Mouse (Mus musculus) urinary bladder, adult 2 months (tissue): ENCODE data around the gene Opcml. TPM values are rescaled to one million over a fixed set of nuclear protein-coding genes. Genes with fewer than 3 reads are reported as not detected.

Source experiments
- DNase-seq: peaks from one replicate; pipeline ENCODE4 v3.0.0; 2022; ENCODE audit warnings: low spot score
- polyA plus RNA-seq: library from polyadenylated mRNA; depleted of rRNA; stranded (reverse); fragments of >200 nt; gene quantifications from 2 replicates; pipeline ENCODE4 v1.2.3, GENCODE M21; 2012; rRNA removed

The Opcml gene
- 1.4 and 2.3 TPM in 2 replicates for polyA plus RNA-seq

GRCm38 (mm10) chr9:27790725-27791638 lies at the start of gene Opcml:
Gene Opcml, plus strand, starts transcription at chr9:27790775.
- DNase-seq = no peak

DNA sequence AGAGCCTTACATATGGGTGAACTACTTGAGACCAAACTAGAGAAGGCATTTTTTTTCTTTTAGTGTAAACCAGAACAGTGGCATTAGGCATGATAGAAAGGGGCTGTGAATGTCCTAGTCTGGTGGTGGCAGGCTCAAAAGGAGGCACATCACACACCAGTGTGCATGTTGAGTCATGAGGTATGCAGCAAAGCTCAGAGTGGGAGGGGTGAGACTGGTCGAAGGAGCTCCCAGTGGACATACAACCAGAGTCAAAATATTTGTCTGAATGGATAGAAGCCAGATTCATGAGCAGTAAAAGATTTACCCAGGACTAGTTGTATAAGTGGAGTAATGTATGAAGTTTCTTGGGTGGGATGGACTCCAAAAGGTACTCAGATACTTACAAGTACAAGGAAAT lies 31.9 kb upstream of the Opcml start:
- DNase-seq = no peak

DNA sequence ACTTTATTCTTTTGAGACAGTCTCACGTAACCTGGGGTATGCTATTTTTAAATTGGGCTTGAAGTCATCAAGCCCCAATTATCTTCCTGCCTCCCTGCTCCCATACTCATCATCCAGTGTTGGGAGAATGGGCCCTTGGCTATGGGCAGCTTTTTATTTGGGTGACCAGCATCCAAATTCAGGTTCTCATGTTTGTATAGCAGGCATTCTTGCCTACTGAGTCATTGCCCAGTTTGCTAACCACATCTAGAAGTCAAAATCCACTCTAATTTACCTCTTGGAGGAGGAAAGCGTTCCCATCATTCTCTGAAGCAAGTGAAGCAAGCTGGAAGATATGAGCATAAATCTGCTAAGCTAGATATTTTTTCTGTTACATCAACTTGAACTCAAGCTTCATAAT lies 29.4 kb upstream of the Opcml start:
- DNase-seq = no peak

DNA sequence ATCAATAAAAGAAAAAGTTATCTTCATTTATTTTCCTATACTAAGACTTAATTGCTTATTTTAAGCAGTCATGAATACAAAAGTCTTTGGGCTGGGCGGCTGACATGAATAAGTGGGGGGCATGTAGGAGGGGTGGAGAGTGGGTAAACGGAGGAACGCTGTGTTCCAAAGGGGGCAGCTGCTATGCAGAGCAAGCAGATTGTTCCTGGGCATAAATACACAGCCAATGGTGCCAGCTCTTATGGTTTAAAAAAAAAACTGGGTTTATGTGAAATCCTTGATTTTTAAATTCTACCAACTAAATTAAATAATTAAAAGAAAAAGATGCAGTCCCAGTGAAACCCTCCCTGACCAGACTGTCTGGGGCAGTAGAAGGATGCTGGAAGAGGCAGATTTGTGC lies 24.1 kb upstream of the Opcml start:
- DNase-seq = no peak

DNA sequence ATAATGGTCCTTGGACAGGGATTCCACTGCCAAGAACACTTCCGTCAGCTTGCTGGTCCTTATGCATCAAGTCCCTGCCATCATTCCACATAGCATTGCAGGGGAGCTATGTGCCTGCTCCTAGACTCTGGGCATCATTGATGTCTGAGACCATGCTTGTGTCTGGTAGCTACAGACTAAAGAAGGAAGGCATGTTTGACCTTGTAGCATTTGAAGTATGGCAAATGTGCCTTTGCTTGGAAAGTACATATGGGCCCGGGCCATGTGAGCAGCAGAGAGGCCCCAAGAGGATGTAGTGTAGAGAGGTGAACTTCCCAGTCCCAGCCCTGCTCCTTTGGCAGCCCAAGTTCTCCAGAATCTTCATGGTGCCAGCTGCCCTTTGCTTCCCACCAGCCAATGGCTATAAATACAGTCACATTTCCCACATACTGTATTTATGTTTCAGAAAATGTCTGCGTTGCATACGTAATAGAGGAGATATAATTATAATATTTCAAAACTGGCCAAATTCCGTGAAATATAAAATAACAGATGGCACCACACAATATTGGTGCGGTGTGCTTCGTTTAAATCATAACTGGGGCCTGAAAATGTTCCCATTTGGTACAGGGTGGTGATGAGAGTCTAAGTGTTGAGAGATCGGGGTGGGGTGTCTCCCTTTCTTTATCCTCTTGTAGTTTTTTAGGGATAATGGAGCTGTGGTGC lies 23.2 kb upstream of the Opcml start:
- DNase-seq = no peak

DNA sequence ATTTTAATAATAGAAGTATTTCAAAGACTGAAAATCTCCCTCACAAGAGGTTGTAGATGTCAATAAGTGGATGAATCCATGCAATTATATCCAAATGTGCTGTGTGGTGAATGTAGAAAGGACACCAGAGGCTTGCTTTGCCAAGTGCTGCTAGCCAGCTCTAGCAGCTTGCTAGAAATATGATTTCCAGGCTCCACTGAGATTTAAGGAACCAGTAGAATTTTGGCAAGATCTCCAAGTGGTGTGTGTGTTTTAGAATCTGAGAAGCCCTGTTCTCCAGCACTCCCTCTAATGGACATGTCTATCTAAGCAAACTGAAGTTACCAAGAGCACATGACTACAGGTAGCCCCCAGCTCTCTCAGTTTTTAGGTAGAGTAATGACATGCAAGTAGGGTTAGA lies 21.8 kb upstream of the Opcml start:
- no peak for DNase-seq

- no peak for DNase-seq
These were observed 9.1 kb upstream of the Opcml start for GRCm38 (mm10) chr9:27781291-27781993.

- DNase-seq = no peak
These were observed 8.6 kb upstream of the Opcml start for GRCm38 (mm10) chr9:27781994-27782337.

DNA sequence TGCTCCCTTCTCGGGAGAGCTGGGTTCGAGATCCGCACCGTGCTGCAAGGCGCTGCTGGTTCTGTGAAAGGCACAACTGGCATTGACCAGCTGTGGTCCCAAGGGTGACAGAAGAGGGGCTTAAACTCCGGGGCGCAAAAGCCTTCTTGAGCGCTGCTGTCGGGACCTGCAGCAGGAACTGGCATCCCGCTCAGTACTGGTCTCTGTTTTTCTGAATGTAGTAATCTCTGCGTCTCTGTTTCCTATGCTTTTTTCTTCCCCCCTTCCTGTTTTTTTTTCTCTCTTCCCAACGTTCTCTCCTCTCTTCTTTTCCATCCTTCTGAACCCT lies 1.0 kb downstream of the Opcml start:
- no peak for DNase-seq

DNA sequence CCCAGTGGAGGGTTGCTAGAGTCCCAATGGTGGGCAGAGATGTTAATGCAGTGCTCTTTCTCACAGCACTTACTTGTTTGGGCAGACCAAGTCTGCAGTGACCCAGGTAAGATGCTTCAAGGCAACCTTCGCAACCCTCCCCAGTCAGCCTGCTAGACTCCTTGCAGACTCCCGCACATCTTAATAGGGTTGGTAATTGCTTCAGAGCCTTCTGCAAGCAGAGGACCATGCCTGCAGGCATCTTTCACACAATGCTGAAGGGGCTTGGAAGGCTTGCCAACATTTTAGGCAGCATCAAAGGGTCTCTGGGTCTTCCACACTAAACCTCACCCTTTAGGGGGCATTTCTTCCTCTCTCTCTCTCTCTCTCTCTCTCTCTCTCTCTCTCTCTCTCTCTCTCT lies 1.7 kb downstream of the Opcml start:
- DNase-seq = no peak

- no peak for DNase-seq
These were observed 2.4 kb downstream of the Opcml start for GRCm38 (mm10) chr9:27792994-27793393.

- DNase-seq = no peak
These were observed 6.0 kb downstream of the Opcml start for GRCm38 (mm10) chr9:27796535-27796934.

DNA sequence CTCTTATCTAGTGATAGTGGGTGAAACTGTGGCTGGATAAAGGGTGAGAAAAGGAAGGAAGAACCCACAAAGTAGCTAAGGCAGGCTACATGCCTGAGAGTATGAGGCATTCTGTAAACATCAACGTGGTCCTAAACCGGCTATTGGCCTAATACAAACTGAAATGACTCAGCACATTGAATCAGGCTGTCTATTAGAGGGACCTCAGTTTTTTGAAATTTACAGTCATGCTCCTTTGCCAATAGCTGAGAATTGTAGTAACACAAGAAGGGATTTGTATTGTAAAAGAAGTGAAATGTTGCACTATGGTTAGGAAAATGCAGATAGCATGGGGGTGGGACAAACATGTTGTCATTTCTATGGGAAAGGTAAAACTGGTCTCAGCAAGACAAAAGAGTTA lies 10.4 kb downstream of the Opcml start:
- DNase-seq = no peak

- no peak for DNase-seq
These were observed 11.2 kb downstream of the Opcml start for GRCm38 (mm10) chr9:27801807-27802206.

DNA sequence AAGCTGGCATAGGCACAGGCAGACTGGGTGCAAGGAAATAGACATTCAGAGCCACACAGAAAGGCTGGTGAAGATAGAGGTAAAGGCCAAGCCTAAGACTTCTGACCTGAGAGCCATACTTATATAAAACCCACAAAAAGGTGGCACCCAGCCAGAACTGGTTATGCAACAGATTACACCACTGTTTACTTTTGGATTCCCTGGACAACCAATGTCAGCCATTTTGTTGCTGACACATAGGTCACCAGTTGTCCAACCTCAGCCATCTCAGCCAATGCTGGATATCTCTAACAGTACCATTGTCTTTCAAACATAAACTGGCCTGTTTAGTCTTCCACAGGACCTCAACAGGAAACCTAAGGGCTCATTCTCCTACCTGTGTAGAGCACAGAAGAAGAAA lies 11.8 kb downstream of the Opcml start:
- DNase-seq = no peak

DNA sequence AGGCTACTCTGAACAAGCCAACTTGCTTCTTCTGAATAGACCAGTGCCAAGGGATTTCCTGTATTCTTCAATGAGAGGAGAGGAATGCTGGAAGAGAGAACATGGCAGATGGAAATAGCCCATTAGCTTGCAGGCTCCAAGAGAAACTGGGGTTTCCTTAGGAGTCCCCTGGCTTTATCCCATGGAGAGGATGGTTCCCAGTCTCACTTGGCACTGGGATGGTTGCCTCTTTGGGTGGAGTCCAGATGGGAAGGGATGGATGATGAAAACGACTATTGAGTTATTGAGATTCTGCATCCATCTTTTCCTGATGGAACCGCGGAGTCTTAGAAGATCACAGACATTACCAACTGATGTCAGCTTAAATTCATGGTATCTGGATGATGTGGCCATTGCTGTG lies 13.9 kb downstream of the Opcml start:
- no peak for DNase-seq

DNA sequence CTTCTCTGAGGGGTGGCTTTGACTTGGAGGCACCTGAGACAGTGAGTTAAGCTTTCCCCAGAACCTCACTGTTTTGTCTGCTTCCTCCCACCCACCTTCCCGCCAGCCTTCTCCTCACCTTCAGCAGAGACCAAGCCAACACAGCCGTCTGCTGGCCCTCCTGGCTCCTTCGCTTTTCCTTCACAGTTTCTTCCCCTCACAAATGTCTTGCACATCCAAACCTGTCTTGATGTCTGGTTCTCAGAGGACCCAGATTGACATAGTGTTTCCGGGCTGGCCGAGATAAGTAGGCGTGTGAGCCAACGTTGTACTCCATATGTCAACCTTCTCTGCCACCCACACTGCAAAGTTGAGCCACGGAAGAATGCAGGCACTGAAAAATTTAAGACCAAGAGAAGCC lies 19.2 kb downstream of the Opcml start:
- DNase-seq = no peak

GRCm38 (mm10) chr9:27813207-27813790 lies 22.7 kb downstream of the Opcml start:
- DNase-seq = no peak

GRCm38 (mm10) chr9:27814161-27814560 lies 23.6 kb downstream of the Opcml start:
- no peak for DNase-seq

- no peak for DNase-seq
These were observed 30.6 kb downstream of the Opcml start for GRCm38 (mm10) chr9:27821197-27821596.

DNA sequence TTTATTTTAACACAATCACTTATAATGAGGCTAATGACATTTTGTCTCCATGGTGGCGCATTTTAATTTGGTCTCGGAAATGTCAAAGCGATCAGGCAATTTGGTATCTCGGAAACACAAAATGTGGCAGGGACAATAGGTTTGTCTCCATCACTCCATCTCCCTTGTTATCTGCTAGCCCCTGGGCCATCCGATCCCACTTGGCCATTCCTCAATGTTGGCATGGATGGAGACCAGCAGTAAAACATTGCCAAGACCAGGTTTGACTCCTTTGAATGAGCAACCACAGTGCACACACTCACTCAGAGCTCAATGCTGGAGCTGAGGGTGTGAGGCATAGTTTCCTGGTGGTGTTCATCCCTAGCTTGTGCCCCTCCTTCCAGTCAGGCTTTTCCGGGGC lies 32.1 kb downstream of the Opcml start:
- DNase-seq = no peak

DNA sequence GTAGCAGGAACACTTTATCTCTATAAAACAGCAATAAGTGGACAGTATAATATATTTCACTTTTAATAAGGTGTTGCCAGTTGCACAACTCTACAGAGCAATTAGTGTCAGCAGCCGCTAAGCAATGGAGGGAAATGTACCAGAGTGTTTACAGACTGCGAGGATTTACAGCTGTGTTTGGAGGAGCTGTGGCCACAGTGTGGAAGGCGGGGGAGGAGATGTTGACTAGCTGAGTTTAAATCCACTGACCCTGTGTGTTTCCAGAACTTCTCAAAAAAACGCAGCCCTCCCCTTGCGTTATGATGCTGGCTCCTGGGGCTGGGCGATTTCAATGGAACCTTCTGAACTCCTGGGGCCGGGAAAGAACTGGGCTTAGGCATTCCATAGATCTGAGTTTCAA lies 33.8 kb downstream of the Opcml start:
- DNase-seq = no peak
